Mouse (Mus musculus): ENCODE results near the gene Nuak2.

The Nuak2 gene

DNA sequence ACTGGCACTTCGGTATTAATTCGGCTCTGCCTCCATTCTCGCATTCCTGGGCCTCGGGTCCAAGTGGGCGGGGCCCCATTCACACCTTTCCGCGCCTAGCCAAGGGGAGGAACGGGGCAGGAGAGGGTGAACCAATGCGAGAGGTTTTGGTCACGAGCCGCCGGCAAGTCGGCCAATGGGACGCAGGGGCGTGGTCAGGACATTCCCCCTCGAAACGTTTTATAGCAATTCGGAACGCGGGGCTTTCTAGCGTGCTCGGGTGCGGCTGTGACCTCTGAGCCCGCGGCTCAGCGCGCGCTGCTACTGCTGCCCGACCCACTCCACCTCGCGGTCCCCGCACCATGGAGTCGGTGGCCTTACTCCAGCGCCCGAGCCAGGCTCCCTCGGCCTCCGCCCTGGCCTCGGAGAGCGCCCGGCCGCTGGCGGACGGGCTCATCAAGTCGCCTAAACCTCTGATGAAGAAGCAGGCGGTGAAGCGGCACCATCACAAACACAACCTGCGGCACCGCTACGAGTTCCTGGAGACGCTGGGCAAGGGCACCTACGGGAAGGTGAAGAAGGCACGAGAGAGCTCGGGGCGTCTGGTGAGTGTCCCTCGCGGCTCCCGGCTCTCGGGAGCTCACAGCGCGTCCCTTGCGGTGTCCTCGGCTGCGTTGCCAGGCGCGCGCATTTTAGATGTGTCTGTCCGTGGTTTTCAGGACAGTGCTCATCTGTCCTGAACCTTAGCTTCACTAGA, at the start of gene Nuak2:
Nuak2 (plus strand) TSS at position 238 of the 736 bp plus-strand sequence.
- 2% methylated on average over 67 of the region's 67 CpGs for WGBS

DNA sequence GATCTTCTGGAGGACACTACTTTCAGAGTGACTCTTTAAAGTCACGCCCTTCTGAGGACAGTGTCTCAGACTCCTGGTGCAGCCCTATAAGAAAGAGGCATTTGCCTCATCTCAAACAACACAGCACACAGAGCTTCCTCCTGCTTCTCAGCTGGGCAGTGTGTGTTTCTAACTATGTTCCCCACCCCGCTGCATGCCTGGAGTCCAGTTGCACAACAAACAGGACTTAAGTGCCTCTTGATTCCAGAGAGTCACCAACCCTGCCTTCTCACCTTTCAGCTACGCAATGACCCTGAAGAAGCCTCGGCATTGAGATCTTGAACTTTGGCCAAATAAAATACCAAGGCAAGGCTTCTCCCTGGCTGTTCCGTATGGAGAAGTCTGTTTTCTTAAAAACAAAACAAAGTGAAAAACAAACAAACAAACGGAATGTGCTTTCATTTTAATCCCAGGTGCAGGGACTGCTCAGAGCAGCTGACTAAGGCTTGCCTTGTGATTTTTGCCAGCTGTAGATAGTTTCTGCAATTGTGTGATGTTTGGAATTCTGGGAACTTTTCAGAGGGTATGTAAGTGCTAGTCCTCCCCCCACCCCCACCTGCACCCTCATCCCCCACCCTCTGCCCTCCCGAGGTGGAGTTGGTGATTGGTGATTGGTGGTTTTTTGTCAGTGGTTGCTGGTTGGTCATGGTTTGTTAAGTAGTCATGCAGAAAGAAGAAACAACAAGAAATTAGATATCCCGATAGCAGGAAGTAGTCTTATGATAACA, 49.0 kb upstream of the Nuak2 start:
- 61% methylated on average over 8 of the region's 8 CpGs for WGBS

DNA sequence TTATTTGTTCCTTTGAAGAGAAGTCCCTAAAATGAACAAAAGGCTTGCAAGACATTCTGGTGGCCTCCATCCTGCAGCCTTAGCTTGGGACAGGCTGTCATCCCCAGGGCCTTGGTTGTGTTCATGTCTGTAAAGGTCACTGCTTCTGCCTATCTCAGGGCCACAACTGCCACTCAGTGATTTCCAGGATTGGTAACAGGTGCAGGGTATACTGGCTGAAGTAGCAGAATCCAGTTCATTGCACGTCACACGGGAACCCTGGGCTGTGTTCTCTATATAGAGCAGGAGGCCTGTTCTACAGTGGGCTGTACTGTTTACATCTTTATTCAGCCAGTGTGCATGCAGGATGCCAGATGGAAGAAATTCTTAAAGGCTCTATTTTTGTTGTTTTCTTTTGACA, 48.0 kb upstream of the Nuak2 start:
- 37% methylated on average over 2 of the region's 2 CpGs for WGBS

DNA sequence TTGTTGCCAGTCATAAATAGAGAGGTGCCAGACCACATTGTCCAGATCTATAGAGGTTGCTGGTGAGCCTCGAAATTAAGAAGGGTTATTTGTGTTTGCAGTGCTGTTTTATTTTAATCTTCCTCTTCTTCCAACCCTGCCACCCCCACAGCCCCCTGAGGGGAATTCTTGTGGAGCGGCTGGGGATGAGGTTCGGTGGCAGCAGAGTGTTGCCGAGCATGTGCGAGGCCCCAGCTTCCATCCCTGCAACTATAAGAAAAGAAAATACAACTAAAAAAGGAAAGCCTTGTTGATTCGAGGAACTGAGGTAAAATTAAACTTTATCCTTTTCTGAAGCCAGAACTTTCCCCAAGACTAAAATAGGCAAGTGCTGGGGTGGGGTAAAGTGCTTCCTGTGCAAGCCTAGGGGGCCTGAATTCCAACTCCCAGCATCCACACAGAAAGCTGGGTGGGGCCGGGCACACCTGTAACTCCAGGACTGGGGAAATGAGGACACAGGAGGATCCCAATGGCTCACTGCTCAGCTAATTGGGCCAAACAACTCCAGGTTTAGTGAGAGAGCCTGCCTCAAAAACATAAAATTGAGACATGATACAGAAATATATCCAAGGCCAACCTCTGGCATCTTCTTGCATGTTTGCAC, 47.4 kb upstream of the Nuak2 start:
- 45% methylated on average over 7 of the region's 7 CpGs for WGBS

DNA sequence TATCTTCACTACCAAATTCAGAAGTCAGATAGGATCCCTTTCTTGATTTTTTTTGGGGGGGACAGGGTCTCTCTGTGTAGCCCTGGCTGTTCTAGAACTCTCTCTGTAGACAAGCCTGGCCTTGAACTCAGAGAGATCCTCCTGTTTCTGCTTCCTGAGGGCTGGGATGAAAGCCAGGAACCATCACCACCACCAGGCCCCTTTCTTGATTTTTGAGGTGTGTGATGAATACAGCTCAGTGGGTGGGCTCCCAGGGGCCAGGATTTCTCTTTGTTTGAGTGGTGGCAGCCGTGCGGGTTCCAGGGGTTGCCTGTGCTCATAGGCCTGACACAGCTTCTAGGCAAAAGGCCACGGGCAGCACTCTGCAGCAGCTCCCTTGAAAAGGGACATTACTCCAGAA, 44.7 kb upstream of the Nuak2 start:
- WGBS, result 86% methylated on average over 3 of the region's 3 CpGs

DNA sequence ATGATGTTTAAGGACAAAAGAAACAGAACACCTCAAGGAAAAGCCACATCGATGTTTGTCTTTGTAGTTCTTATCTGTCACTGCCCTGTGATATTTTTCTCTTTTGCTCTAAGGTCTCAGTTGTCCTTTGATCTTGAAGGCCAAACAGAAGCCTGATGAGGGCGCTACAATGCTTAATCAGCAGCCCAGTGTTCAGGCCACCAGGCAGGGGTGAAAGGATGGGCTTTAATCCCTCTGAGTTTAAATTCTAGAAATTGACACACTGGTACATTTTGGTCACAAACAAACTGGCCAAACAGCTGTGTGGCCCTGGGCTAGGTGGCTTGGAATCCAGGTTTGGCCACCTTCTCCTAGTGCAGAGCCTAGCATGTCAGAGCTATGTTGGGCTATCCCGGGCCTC, 39.2 kb upstream of the Nuak2 start:
- 83% methylated on average over 3 of the region's 3 CpGs for WGBS

DNA sequence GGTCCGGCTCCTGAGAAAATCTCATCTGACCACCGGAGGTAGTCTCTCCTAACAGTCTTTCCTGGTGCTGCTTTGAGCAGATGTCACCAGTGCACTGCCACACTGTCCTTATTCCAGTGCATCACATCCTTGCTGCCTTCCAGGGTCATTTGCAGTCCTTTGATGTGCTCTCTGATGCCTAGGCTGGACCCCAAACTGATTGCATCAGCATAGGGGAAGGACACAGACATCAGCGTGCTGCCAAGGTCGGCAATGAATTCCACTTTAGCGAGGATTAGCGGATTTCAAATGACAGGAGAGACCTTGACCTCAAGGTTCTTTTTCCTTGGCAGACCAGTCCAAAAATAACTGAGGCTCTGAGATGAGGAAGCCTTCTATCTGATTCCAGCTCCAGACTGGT, 38.8 kb upstream of the Nuak2 start:
- 81% methylated on average over 6 of the region's 6 CpGs for WGBS

DNA sequence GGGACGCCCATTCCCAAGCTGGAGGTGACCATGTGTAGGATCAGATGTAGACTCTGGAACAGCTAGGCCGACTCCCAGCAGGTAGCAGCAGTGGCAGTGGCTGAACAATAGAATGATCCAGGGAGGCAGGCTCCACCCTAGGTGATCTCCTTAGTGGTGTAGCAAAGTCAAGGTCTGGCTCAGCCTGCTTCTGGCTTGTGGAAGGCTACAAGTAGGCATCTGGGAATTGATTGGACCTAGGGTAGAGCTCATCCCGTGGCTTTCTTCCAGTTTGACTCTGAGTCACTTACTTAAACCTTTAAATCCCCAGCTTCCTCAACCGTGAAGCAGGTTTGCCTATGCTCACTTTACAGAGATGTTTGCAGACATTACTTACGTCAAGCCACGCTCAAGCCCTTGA, 35.3 kb upstream of the Nuak2 start:
- WGBS, result 84% methylated on average over 6 of the region's 6 CpGs

DNA sequence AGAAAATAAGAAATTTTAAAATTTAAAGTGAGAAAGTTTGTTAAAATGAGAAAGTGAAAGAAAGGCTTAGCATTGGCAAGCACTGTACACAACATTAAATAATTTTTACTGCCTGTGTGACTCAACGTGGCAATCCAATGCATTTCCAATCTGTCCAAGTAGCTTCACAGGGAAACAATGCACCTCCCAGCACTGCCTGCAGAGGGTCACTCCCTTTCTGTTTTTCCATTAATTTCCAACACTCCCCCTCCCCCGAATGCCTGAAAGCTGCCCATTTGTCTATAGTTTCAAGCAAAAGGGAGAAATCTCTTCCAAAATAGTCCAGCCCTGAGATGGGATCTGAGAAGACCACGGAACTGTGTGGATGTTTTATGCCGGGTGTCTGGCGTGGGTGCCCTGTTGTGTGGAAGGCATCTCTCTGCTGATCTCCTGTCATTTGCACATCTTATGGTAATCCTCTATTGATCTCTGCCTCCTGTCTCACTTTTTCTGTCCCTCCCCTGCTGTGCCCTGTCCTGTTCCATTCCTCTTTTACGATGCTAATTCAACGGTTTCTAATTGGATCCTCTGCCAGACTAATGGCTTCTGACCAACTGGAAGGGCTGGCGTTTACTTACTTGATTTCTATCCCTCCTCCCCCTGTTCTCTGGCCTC, 34.3 kb upstream of the Nuak2 start:
- 53% methylated on average over 8 of the region's 8 CpGs for whole genome bisulfite sequencing

DNA sequence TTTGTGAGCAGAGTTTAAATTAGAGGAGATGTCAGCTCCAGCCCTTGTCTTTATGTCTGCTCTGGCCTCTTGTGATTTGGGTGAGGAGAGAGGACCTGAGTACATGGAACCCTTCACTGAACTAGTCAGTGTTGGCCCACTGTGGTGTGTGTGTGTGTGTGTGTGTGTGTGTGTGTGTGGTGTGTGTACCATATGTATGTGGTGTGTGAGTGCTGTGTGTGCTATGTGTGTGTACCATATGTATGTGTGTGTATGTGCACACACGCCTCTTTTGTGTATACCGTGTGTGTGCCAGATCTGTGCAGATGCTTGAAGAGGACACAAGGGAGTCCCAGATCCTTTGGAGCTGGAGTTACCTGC, 33.8 kb upstream of the Nuak2 start:
- WGBS, result 95% methylated on average over 2 of the region's 2 CpGs

DNA sequence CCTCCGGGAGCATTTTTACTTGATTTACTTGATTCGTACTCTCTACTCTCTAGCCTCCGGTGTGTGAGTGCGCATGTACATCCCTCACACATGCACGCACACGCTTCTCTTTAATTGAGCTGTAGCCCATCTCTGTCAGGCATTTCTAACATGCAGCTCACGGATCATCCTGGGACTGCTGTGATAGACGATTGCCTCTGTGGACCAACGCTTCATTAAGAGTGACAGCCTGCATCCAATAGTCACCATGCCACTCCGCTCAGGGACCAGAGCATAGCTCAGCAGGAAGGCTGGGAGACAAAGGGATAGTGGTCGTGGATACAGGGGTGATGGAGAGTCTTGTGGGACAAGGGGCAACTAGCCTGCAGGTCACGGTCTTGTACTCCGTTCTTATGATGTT, 32.9 kb upstream of the Nuak2 start:
- 89% methylated on average over 13 of the region's 13 CpGs for WGBS

DNA sequence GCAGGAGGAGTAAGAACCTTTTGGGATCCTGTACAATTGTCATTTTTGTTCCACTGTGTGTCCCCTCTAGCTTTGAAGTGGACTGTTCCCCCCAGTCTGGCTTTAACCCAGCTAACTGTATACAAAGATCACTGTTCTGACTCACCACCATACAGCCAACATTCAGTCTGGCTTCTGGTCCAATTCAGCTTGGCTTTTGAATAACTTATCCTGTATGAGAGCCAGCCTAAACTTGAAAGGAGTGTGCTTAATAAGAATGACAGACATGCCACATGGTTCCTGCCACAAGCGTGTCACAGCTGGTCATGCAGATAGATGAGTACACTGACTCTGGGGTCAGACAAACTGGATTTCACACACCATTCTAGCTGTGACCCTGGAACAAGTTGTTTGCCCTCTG, 29.2 kb upstream of the Nuak2 start:
- 88% methylated on average over 1 of the region's 1 CpGs for WGBS

DNA sequence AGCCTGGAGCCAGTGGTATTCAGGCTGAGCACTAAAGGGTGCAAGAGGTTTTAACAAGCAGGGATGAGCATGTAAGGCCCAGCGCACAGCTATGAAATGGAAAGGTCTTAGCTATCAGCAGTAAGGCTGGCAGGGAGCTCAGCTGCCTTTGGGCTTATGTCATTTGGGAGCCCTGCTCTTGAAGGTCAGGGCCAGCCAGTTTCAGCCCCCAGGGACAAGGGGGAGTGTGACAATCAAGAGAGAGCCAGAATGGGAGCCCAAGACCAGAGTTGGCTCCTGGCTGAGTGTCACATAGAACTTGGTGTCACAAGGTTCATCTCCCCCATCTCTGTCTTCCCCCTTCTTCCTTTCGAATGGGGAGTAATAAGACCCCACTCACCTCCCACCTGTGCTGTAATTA, 28.5 kb upstream of the Nuak2 start:
- WGBS, result 80% methylated on average over 2 of the region's 2 CpGs

DNA sequence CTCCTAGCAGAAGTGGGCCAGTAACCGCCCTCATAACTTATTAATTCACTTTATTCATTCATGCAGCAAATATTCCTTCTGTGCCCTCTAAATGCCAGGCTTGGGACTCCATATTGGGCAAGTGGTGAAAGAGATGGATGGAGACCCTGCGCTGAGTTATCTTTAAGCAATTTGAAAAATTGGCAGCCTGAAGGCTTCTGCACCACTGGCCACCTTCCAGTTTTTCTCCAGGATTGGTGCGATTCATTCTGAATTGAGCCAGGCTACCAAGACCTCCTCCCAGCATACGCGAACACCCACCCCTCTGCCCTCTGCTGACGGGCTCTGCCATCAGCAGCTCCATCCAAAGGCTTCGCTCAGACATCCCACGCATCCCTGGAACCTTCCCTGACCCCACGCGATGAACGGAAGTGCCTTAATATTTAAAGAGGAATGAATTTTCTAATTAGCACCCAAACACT, 27.9 kb upstream of the Nuak2 start:
- 39% methylated on average over 11 of the region's 11 CpGs for WGBS

DNA sequence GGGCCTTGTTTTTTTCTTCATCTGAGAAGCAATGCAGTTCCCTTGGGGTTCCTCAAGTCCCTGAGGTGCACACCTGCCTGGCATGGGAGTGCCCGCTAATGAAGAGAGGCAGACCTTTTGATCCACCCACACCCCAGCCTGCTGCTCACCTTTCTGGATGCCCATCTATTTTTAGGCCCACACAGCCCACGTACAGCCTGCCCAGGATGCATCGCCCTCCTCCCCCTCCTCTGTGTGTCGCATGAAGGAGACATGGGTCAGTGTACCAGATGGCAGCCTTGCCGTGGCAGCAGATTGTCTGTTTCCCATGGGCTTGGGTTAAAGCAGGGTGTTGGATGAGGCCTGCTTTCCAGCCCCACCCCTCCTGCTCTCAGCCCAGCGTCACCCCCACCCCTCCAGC, 26.0 kb upstream of the Nuak2 start:
- 61% methylated on average over 6 of the region's 6 CpGs for WGBS

DNA sequence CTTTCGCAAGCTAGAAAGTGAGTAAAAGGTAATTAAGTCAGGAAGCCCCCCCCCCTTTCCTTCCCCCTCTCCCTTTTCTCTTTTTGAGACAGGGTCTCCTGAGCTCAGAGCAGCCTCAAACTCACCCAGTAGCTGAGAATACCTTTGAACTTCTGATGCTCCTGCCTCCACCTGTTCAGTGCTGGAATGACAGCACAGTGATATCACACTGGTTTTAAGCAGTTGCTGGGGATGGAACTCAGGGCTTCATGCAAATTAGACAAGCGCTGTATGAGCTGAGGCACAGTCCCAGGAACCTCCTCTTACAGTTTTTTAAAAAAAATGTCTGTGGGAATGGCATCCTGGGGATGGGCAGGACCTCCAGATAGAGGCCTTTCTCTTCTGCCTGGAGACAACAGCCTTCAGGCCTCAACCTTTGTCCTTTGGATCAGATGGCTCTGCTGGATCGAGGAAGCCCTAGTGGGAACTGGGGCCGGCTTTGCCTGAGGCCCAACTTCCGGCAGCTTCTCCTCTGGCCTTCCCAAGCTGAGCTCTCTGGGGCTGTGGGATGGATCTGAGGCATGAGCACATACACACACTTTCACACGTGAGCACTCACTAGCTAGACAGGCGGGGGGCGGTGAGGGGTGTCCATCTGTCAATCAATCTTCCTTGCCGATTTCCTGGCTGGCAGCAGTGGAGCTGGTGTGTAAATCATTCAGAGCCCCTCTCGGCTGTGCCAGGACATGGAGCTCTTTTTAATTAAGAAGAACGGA, 24.8 kb upstream of the Nuak2 start:
- WGBS, result 80% methylated on average over 11 of the region's 11 CpGs

DNA sequence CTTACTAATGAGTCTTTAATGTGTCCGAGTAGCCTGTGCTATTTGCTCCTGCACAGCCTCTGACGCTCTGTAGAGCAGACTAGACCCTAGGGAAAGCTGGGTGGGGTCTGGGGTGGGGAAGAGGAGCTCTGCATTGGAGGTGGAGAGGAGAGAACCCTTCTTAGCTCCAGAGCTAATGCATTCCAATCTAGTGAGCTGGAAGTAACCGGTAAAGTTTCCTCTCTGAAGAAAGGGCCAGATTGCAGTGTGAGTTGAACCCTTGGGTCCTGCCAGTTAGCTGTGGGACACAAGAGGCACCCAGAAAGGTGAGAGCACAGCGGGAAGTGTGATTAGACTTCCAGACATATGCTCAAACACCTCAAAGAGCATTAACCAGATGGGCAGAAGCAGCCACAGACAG, 24.2 kb upstream of the Nuak2 start:
- WGBS, result 77% methylated on average over 4 of the region's 4 CpGs

DNA sequence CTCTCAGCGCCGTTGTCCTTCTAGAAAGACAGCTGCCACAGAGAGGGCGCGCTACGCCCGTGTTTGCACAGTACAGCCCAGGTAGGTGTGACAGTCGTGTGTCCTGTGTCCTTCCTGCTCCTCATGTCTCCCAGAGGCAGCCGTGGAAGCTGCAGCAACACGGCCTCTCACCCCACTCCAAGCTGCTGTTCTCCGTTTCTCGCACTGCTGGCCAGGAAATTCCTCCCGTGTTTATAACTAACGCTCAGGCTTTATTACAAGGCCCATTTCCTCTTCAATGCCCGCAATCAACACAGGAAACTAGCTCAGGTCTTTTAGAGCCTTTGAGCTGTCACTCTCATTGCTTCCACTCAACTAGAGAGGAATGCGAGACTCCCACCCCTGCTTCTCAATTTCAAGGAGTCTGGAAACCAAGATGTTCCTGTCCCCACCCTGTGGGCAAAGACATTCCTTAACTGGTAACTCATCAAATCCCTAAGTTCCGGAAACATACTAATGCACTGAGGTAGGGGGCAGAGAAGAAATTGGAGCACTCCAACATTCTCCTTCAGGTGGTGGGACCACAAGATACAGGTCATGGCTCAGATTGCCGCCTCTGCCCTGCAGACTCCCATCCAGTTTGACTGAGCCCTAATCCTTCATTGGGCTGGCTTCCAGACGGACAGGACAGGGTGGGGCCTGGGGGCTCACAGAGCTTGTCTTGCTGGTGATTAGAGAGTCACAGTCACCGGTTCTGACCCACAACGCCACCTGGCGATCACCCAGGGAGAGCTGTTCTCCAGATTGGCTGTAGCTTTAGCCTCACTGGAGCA, 23.4 kb upstream of the Nuak2 start:
- 61% methylated on average over 21 of the region's 21 CpGs for WGBS

DNA sequence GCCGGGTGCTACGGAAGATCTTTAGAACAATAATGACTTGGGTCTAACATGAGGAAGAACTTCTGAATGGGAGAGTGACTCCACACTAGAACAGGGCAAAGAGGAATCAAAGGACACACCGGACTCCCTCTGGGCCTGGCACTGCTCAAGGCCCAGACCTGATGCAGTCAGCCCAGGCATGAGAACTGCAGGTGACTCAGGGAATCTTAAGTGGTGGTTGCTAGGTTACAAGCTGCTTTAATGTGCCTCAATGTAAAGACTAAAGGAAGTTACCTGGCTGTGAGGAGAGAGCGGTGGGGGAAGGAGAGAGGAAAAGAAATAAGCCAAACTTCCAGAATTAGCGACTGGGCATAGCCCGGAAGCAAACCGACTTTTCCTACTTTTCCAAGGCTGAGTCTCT, 20.4 kb upstream of the Nuak2 start:
- 78% methylated on average over 7 of the region's 7 CpGs for WGBS

DNA sequence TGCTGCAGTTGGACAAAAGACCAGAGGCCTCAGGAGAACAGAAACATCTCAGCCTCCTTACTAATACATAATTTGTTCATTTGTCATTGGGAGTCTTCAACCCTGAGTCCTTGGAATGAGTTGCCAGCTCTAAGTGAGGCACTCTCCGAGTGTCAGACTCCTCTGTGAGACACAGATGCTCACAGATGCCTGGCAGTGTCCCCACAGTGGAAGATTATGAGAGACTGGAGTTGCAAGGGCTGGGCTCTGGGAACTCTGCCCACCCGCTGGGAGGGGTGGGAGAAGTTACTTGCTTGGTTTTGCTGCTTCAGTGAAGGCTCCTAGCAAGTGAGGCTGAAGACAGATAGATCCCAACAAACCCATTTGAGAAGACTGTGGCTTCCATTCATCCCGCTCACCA, 19.9 kb upstream of the Nuak2 start:
- 58% methylated on average over 3 of the region's 3 CpGs for WGBS

DNA sequence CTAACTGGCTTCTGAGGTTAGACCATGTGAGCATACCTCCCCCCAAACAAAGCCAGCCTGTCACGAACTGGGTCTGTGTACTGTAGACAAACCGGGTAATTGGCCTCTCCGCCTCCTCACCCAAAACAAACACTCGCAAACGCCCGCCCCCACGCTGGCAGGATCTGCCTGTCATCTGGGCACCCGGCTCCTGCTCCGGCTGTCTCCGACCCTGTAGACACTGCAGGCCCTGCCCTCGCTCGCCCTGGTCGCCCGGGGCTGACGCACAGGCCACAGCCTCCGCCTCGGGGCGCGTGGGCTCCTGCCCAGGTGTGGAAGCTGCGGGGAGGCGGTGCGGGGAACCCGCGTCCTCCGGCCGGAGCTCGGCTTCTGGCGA, 17.5 kb upstream of the Nuak2 start, which contains the start of gene Klhdc8a:
Klhdc8a (plus strand) TSS at position 202 of the 376 bp plus-strand sequence.
- 2% methylated on average over 25 of the region's 28 CpGs for WGBS
